Mouse (Mus musculus) stomach, embryonic 14.5 days (tissue): Measurements from ENCODE around the gene Dvl2. TPM values are rescaled to one million over a fixed set of nuclear protein-coding genes. Genes with fewer than 3 reads are reported as not detected.

ENCODE experiments used
- ATAC-seq: fragments of 200-750 bp; cut with Nextera tagmentation; 2 replicates; pipeline ENCODE4 v1.8.0; 2017; ENCODE audit warnings: low read depth, moderate TSS enrichment; ENCODE audit not compliant: insufficient number of reproducible peaks, insufficient read depth, low FRiP score
- H3K27ac ChIP-seq: fragments of 300-500 bp; sonication (generic); 2 replicates; pipeline ENCODE4 v1.5.1; 2014; ENCODE audit warnings: mild to moderate bottlenecking, low read length, moderate library complexity, mixed read lengths
- H3K27me3 ChIP-seq: fragments of 300-500 bp; sonication (generic); 2 replicates; pipeline ENCODE4 v1.6.1; 2014; ENCODE audit warnings: low read length, control low read depth, mixed read lengths; ENCODE audit not compliant: control insufficient read depth, insufficient read depth
- H3K36me3 ChIP-seq: fragments of 300-500 bp; sonication (generic); 2 replicates; pipeline ENCODE4 v1.6.1; 2014; ENCODE audit warnings: mild to moderate bottlenecking, control low read depth, low read length, moderate library complexity, mixed read lengths; ENCODE audit not compliant: control insufficient read depth, insufficient read depth
- H3K4me1 ChIP-seq: fragments of 300-500 bp; sonication (generic); 2 replicates; pipeline ENCODE4 v1.6.1; 2014; ENCODE audit warnings: low read length, control low read depth, mixed read lengths; ENCODE audit not compliant: control insufficient read depth, insufficient read depth
- H3K4me2 ChIP-seq: fragments of 300-500 bp; sonication (generic); replicated peaks from 2 replicates; pipeline ENCODE4 v1.6.1; 2014; ENCODE audit warnings: low read depth, low read length, control low read depth
- H3K4me3 ChIP-seq: fragments of 300-500 bp; sonication (generic); 2 replicates; pipeline ENCODE4 v1.5.1; 2014; ENCODE audit warnings: low read depth, low read length, control low read depth
- H3K9ac ChIP-seq: fragments of 300-500 bp; sonication (generic); replicated peaks from 2 replicates; pipeline ENCODE4 v1.6.1; 2014; ENCODE audit warnings: low read depth, mild to moderate bottlenecking, control low read depth, low read length, moderate library complexity, mixed read lengths
- H3K9me3 ChIP-seq: fragments of 300-500 bp; sonication (generic); 2 replicates; pipeline ENCODE4 v1.6.1; 2016; ENCODE audit warnings: low read depth, low read length, control low read depth; ENCODE audit not compliant: control insufficient read depth
- WGBS: fragments of 180-500 bp; shearing (Covaris S2); extraction: QIAGEN DNeasy Blood & Tissue Kit; methylation state at CpG from one replicate; pipeline ENCODE4 v1.1.7; 2014; 5-methylcytosine and 5-hydroxymethylcytosine counted together
- polyA plus RNA-seq: library from polyadenylated mRNA; unstranded; fragments of >200 nt; fragmentation: Nextera tagmentation; extraction: Ambion mirVana; gene quantifications from 2 replicates; pipeline ENCODE4 v1.2.1, GENCODE M21; 2014

Gene Dvl2
- polyA plus RNA-seq, 1 experiment from 2014 or later = 29.0 TPM

- Histone ChIP-seq H3K27ac (peak overlapping the region; percentile 85; the same call in 1 of the 2 replicates), H3K9ac (no peak overlapping the region), H3K27me3 (no peaks in the 10 kb centered on the region), H3K4me1 (peaks cover 44% of the 10 kb centered on the region), H3K36me3 (peaks cover 12% of the 10 kb centered on the region), H3K4me3 (peak overlapping the region; percentile 23; the same call in 1 of the 2 replicates), H3K9me3 (no peaks in the 10 kb centered on the region), H3K4me2 (peak overlapping the region; percentile 45)
- 30% methylated on average over 11 of the region's 11 CpGs for WGBS
- ATAC-seq = peak; percentile 15; the same call in 1 of the 2 replicates
Measured at GRCm38 (mm10) chr11:70029829-70030550, 29.6 kb downstream of the Dvl2 start.

- no peaks in the 10 kb centered on the region for H3K27me3 ChIP-seq
- 92% methylated on average over 28 of the region's 28 CpGs for WGBS
- H3K9me3 ChIP-seq = no peaks in the 10 kb centered on the region
- ATAC-seq = no peak
- H3K4me1 ChIP-seq = peaks cover 41% of the 10 kb centered on the region
- H3K9ac ChIP-seq = no peak overlapping the region
- no peak overlapping the region for H3K27ac ChIP-seq
- H3K4me2 ChIP-seq = no peak overlapping the region
- peaks cover 12% of the 10 kb centered on the region for H3K36me3 ChIP-seq
- no peak overlapping the region for H3K4me3 ChIP-seq
Measured at GRCm38 (mm10) chr11:70030651-70031320, 30.4 kb downstream of the Dvl2 start.

- no peaks in the 10 kb centered on the region for H3K27me3 ChIP-seq
- ATAC-seq = no peak
- 96% methylated on average over 11 of the region's 11 CpGs for WGBS
- H3K27ac ChIP-seq = no peak overlapping the region
- no peak overlapping the region for H3K4me2 ChIP-seq
- H3K9ac ChIP-seq = no peak overlapping the region
- peaks cover 36% of the 10 kb centered on the region for H3K4me1 ChIP-seq
- H3K9me3 ChIP-seq = no peaks in the 10 kb centered on the region
- H3K36me3 ChIP-seq = peaks cover 12% of the 10 kb centered on the region
- H3K4me3 ChIP-seq = no peak overlapping the region
Measured at GRCm38 (mm10) chr11:70031321-70031670, 30.9 kb downstream of the Dvl2 start.

GRCm38 (mm10) chr11:70038174-70038573 lies 37.8 kb downstream of the Dvl2 start:
- Histone ChIP-seq H3K36me3 (peaks cover 14% of the 10 kb centered on the region; the same call in 1 of the 2 replicates), H3K4me3 (no peak overlapping the region), H3K27ac (no peak overlapping the region), H3K4me1 (no peaks in the 10 kb centered on the region), H3K9me3 (no peaks in the 10 kb centered on the region), H3K4me2 (no peak overlapping the region), H3K9ac (no peak overlapping the region), H3K27me3 (no peaks in the 10 kb centered on the region)
- 70% methylated on average over 7 of the region's 7 CpGs for WGBS
- ATAC-seq = no peak

GRCm38 (mm10) chr11:70039631-70040030 lies 39.2 kb downstream of the Dvl2 start:
- no peaks in the 10 kb centered on the region for H3K27me3 ChIP-seq
- no peak overlapping the region for H3K9ac ChIP-seq
- no peak for ATAC-seq
- no peaks in the 10 kb centered on the region for H3K4me1 ChIP-seq
- no peak overlapping the region for H3K4me2 ChIP-seq
- WGBS = 90% methylated on average over 10 of the region's 10 CpGs
- H3K4me3 ChIP-seq = no peak overlapping the region
- H3K9me3 ChIP-seq = no peaks in the 10 kb centered on the region
- no peak overlapping the region for H3K27ac ChIP-seq
- H3K36me3 ChIP-seq = peaks cover 23% of the 10 kb centered on the region

GRCm38 (mm10) chr11:70040184-70040583 lies 39.8 kb downstream of the Dvl2 start:
- no peak overlapping the region for H3K4me2 ChIP-seq
- WGBS = 87% methylated on average over 7 of the region's 7 CpGs
- H3K27ac ChIP-seq = no peak overlapping the region
- no peaks in the 10 kb centered on the region for H3K9me3 ChIP-seq
- ATAC-seq = no peak
- no peaks in the 10 kb centered on the region for H3K4me1 ChIP-seq
- H3K27me3 ChIP-seq = no peaks in the 10 kb centered on the region
- H3K9ac ChIP-seq = no peak overlapping the region
- no peak overlapping the region for H3K4me3 ChIP-seq
- peaks cover 23% of the 10 kb centered on the region for H3K36me3 ChIP-seq

GRCm38 (mm10) chr11:70042309-70043085 lies 42.1 kb downstream of the Dvl2 start:
- 84% methylated on average over 23 of the region's 23 CpGs for WGBS
- no peak overlapping the region for H3K27ac ChIP-seq
- no peaks in the 10 kb centered on the region for H3K4me1 ChIP-seq
- no peak overlapping the region for H3K4me3 ChIP-seq
- no peaks in the 10 kb centered on the region for H3K9me3 ChIP-seq
- H3K27me3 ChIP-seq = no peaks in the 10 kb centered on the region
- no peak for ATAC-seq
- peaks cover 23% of the 10 kb centered on the region for H3K36me3 ChIP-seq
- no peak overlapping the region for H3K9ac ChIP-seq
- H3K4me2 ChIP-seq = no peak overlapping the region

- ATAC-seq = no peak
- H3K36me3 ChIP-seq = peaks cover 23% of the 10 kb centered on the region
- H3K27ac ChIP-seq = no peak overlapping the region
- no peak overlapping the region for H3K9ac ChIP-seq
- H3K4me3 ChIP-seq = no peak overlapping the region
- H3K9me3 ChIP-seq = no peaks in the 10 kb centered on the region
- no peaks in the 10 kb centered on the region for H3K4me1 ChIP-seq
- WGBS = 79% methylated on average over 7 of the region's 7 CpGs
- no peaks in the 10 kb centered on the region for H3K27me3 ChIP-seq
- no peak overlapping the region for H3K4me2 ChIP-seq
Measured at GRCm38 (mm10) chr11:70043665-70044064, 43.3 kb downstream of the Dvl2 start.
